Mouse (Mus musculus) E14TG2a.4 (cell line): ENCODE data around the gene Myo3b.

Experiments
- H3K27me3 ChIP-seq: 2 replicates; pipeline ENCODE4 v1.6.1; 2014; ENCODE audit warnings: low read length, control low read depth; ENCODE audit not compliant: insufficient read depth
- H3K36me3 ChIP-seq: 2 replicates; pipeline ENCODE4 v1.6.1; 2014; ENCODE audit warnings: low read length, control low read depth; ENCODE audit not compliant: insufficient read depth
- H3K4me1 ChIP-seq: replicated peaks from 2 replicates; pipeline ENCODE4 v1.6.1; 2014; ENCODE audit warnings: low read depth, low read length, control low read depth
- H3K4me3 ChIP-seq: replicated peaks from 2 replicates; pipeline ENCODE4 v1.5.1; 2014; ENCODE audit warnings: mild to moderate bottlenecking, low read length
- H3K9me3 ChIP-seq: 2 replicates; pipeline ENCODE4 v1.6.1; 2014; ENCODE audit warnings: low read length, control low read depth
- CTCF ChIP-seq: conservative IDR thresholded peaks from 2 replicates; pipeline ENCODE4 v1.5.1; 2014; ENCODE audit warnings: low read length
- NANOG ChIP-seq: IDR thresholded peaks from 2 replicates; pipeline ENCODE4 v1.6.1; 2014; ENCODE audit warnings: borderline replicate concordance, low read length, mixed read lengths
- POU5F1 ChIP-seq: IDR thresholded peaks from 2 replicates; pipeline ENCODE4 v1.6.1; 2014; ENCODE audit warnings: low read length, borderline replicate concordance

Gene Myo3b

DNA sequence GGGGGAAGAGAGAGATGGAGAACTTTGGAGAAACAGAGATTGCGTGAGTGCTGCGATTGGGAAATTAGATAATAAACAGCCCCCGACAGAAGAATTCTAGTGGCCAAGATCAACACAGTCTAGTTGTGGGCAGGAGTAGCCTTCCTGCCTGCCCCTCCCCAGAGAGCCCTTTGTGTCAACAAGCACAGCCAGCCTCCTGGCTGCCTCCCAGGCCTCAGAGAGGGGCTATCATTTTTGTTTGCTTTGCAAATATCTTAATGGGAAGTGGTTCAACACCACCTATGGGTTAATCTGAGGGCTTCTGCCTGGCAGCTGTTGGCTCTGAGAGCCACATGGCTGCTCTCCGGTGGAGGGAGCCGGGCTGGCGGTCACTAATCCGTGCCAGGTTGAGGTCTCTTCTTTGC is 298.3 kb downstream of the Myo3b start:
- peak overlapping the region; percentile 45 for H3K4me3 ChIP-seq
- TF ChIP-seq POU5F1: no peak
- TF ChIP-seq CTCF: no peak
- no peak for TF ChIP-seq NANOG
- H3K4me1 ChIP-seq: peaks cover 46% of the 10 kb centered on the region
- H3K36me3 ChIP-seq: no peaks in the 10 kb centered on the region
- H3K27me3 ChIP-seq: peaks cover 6% of the 10 kb centered on the region; the same call in 1 of the 2 replicates
- H3K9me3 ChIP-seq: no peaks in the 10 kb centered on the region

GRCm38 (mm10) chr2:70337869-70338268 is 298.9 kb downstream of the Myo3b start:
- Histone ChIP-seq H3K4me1 (peaks cover 46% of the 10 kb centered on the region), H3K27me3 (peaks cover 6% of the 10 kb centered on the region; the same call in 1 of the 2 replicates)

DNA sequence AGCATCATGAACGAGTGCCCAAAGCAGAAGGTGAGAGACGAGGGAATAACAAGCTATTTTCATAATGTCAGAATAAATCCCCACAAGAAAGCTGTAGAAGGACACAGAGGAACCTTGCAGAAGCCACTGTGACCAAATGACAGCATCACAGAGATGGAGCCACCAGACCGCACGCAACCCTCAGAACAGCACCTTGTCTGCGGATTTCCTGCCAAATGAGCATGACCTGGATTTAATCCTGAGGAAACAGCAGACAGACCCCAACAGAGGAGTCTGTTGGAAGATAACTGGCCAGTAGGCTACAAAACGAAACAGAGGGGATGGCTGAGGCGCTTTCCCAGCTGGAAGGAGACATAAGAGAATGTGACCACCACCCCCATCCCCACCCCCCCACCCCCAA is 300.1 kb downstream of the Myo3b start:
- no peaks in the 10 kb centered on the region for H3K9me3 ChIP-seq
- H3K4me1 ChIP-seq: peaks cover 46% of the 10 kb centered on the region
- no peaks in the 10 kb centered on the region for H3K36me3 ChIP-seq
- peaks cover 10% of the 10 kb centered on the region for H3K27me3 ChIP-seq
- TF ChIP-seq POU5F1: no peak
- no peak for TF ChIP-seq CTCF
- no peak for TF ChIP-seq NANOG
- H3K4me3 ChIP-seq: no peak overlapping the region

More at GRCm38 (mm10) chr2:70337869-70338268, 298.9 kb downstream of the Myo3b start:
- TF ChIP-seq POU5F1: no peak
- no peak for TF ChIP-seq NANOG
- no peak for TF ChIP-seq CTCF
- H3K36me3 ChIP-seq: no peaks in the 10 kb centered on the region
- no peaks in the 10 kb centered on the region for H3K9me3 ChIP-seq
- H3K4me3 ChIP-seq: peak overlapping the region; percentile 45; the same call in 1 of the 2 replicates

DNA sequence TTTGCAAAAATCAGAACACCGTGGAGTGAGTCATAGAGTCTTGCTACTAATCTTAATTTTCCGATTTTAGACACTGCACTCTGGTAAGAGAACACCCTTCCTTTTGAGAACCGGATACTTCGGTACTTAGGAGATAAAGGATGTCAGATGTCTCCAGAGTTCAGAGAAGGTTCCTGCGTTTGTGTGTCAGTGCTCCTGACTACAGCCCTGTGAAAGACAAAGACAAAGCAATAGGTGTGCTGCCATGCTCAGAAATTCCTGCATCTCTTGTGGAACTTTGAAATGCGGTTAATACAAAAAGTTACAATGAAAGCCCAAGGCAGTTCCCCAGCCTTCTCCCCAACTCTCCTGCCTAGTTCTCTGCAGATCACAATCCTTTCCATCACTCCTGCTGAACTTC is 300.6 kb downstream of the Myo3b start:
- H3K4me3 ChIP-seq: no peak overlapping the region
- no peak for TF ChIP-seq POU5F1
- no peak for TF ChIP-seq CTCF
- no peak for TF ChIP-seq NANOG
- no peaks in the 10 kb centered on the region for H3K36me3 ChIP-seq
- peaks cover 46% of the 10 kb centered on the region for H3K4me1 ChIP-seq
- no peaks in the 10 kb centered on the region for H3K9me3 ChIP-seq
- peaks cover 10% of the 10 kb centered on the region for H3K27me3 ChIP-seq

- Histone ChIP-seq H3K9me3 (no peaks in the 10 kb centered on the region), H3K27me3 (peaks cover 10% of the 10 kb centered on the region), H3K36me3 (no peaks in the 10 kb centered on the region), H3K4me3 (peak overlapping the region; percentile 57), H3K4me1 (peaks cover 46% of the 10 kb centered on the region)
- no peak for TF ChIP-seq NANOG
- TF ChIP-seq POU5F1: no peak
- no peak for TF ChIP-seq CTCF
These were observed 301.3 kb downstream of the Myo3b start for GRCm38 (mm10) chr2:70340224-70340623.

DNA sequence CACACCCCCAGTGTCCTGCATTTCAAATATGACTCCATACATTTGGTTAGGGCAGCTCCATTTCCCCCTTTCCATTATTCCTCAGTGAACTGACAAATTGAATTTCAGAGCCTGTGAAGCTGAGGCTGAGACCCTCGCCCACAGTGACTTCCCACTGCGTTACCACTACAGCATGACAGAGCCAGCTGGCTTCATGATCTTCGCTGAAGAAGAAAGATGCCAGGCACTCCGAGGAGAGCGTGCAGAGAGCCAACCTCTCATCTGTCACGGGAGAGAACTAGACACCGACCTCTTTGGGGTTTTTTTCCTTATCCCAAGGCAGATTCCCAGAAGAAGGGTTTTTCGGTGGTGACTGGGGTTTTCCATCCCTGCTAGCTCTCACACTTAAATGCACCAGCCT is 306.2 kb downstream of the Myo3b start:
- Histone ChIP-seq H3K4me1 (peaks cover 25% of the 10 kb centered on the region), H3K9me3 (no peaks in the 10 kb centered on the region), H3K27me3 (peaks cover 3% of the 10 kb centered on the region; the same call in 1 of the 2 replicates), H3K4me3 (no peak overlapping the region), H3K36me3 (peaks cover 3% of the 10 kb centered on the region; the same call in 1 of the 2 replicates)
- no peak for TF ChIP-seq POU5F1
- no peak for TF ChIP-seq CTCF
- no peak for TF ChIP-seq NANOG

DNA sequence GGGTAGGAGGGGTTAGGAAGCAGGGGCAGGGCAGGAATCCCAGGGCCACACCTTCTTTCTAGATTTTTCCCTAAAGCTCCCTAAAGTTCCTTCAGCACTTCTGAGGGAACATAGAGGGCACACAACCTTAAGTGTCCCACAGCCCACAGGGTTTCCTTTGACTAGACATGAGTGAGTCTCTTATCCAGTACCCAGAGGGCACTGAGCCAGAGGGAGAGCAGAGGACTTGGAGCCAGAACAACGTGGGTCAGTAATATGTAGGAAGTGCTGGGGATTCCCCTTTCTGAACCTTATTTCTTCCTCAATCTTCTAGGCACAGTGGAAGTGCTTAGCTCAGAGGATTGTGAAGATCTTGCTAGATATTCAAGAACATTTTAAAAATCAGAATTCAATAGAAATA is 308.6 kb downstream of the Myo3b start:
- Histone ChIP-seq H3K36me3 (peaks cover 3% of the 10 kb centered on the region; the same call in 1 of the 2 replicates), H3K9me3 (no peaks in the 10 kb centered on the region), H3K4me3 (no peak overlapping the region), H3K4me1 (peaks cover 18% of the 10 kb centered on the region), H3K27me3 (peaks cover 3% of the 10 kb centered on the region; the same call in 1 of the 2 replicates)
- TF ChIP-seq CTCF (no peak), NANOG (no peak), POU5F1 (no peak)

- no peaks in the 10 kb centered on the region for H3K27me3 ChIP-seq
- H3K4me3 ChIP-seq: 0 out of 2 replicates have a peak overlapping the region, but pooled peaks have one; percentile 26
- H3K4me1 ChIP-seq: peaks cover 18% of the 10 kb centered on the region
- no peaks in the 10 kb centered on the region for H3K9me3 ChIP-seq
- TF ChIP-seq POU5F1 (no peak), NANOG (no peak), CTCF (no peak)
- H3K36me3 ChIP-seq: peaks cover 3% of the 10 kb centered on the region; the same call in 1 of the 2 replicates
These were observed 310.0 kb downstream of the Myo3b start for GRCm38 (mm10) chr2:70348793-70349553.
